ENCODE assay signal across 28 mouse cellular contexts in genomic region chr5:102667754-102668575, GRCm38 (mm10).
DNase-seq lines count a peak whose midpoint lies in the region; ATAC-seq and TF ChIP-seq lines count a peak whose summit lies in the region.
"Had no signal": no experiment of that assay in that cellular context is flagged by ENCODE, and none has a peak within 500 bp of the region (broad histone marks: within the 10 kb centered on the region; RNA-seq: fewer than 3 reads in every experiment).

No protein-coding gene starts in this region.

- peak; percentile 25 for DNase-seq in intestine, embryonic 14.5 days (ENCODE audit: low spot score)
- DNase-seq in neural tube, embryonic 10.5 days (ENCODE audit: extremely low spot score, low spot score) = peak; percentile 3
- DNase-seq in stomach, postnatal 0 days (ENCODE audit: low spot score) = peak; percentile 8
- no peak for DNase-seq in kidney, adult 11 months
- DNase-seq in ovary, postnatal 36 days (ENCODE audit: low spot score) = no peak
- DNase-seq: adrenal gland, adult 2 months; cerebellum, adult 8-10 months; cerebellum, postnatal 25 days; gastrocnemius, postnatal 36 days; kidney, postnatal 25 days; liver, postnatal 0 days; right cerebral cortex, postnatal 25 days; spleen, adult 18-20 months; thymus, postnatal 14 days had no signal

- H3K9me3 ChIP-seq in intestine, embryonic 14.5 days (ENCODE audit: control insufficient read depth, low read length) = no peaks in the 10 kb centered on the region
- H3K9me3 ChIP-seq in intestine, embryonic 16.5 days (ENCODE audit: control insufficient read depth, low read length) = no peaks in the 10 kb centered on the region
- H3K9me3 ChIP-seq in neural tube, embryonic 15.5 days (replicated peaks) = no peaks in the 10 kb centered on the region
- no peaks in the 10 kb centered on the region for H3K9me3 ChIP-seq in stomach, postnatal 0 days (ENCODE audit: control insufficient read depth, low read length)
- H3K9me3 ChIP-seq: embryonic facial prominence, embryonic 10.5 days; embryonic facial prominence, embryonic 15.5 days; forebrain, embryonic 13.5 days; heart, embryonic 10.5 days; heart, embryonic 15.5 days; intestine, embryonic 15.5 days; kidney, embryonic 15.5 days; liver, embryonic 12.5 days; midbrain, embryonic 12.5 days had no signal

- no peaks in the 10 kb centered on the region for H3K36me3 ChIP-seq in intestine, embryonic 14.5 days (ENCODE audit: control insufficient read depth, insufficient read depth, low read length)
- H3K36me3 ChIP-seq in intestine, embryonic 16.5 days (ENCODE audit: control insufficient read depth, insufficient read depth, low read length) = no peaks in the 10 kb centered on the region
- H3K36me3 ChIP-seq in neural tube, embryonic 15.5 days = no peaks in the 10 kb centered on the region
- no peaks in the 10 kb centered on the region for H3K36me3 ChIP-seq in stomach, postnatal 0 days (ENCODE audit: control insufficient read depth, insufficient read depth, low read length)
- H3K36me3 ChIP-seq: embryonic facial prominence, embryonic 10.5 days; embryonic facial prominence, embryonic 15.5 days; heart, embryonic 10.5 days; heart, embryonic 15.5 days; intestine, embryonic 15.5 days; kidney, embryonic 15.5 days; liver, embryonic 12.5 days; midbrain, embryonic 12.5 days had no signal

- no peak overlapping the region for H3K4me2 ChIP-seq in intestine, embryonic 14.5 days (ENCODE audit: low read length)
- no peak overlapping the region for H3K4me2 ChIP-seq in intestine, embryonic 16.5 days (ENCODE audit: low read depth, low read length)
- no peak overlapping the region for H3K4me2 ChIP-seq in neural tube, embryonic 15.5 days
- H3K4me2 ChIP-seq in stomach, postnatal 0 days (replicated peaks; ENCODE audit: low read depth) = no peak overlapping the region
- H3K4me2 ChIP-seq: embryonic facial prominence, embryonic 15.5 days; forebrain, embryonic 13.5 days; heart, embryonic 15.5 days; intestine, embryonic 15.5 days; kidney, embryonic 15.5 days; liver, embryonic 12.5 days; midbrain, embryonic 12.5 days had no signal

- no peak for ATAC-seq in intestine, embryonic 14.5 days (replicated peaks; ENCODE audit: low FRiP score, low TSS enrichment, low read depth)
- no peak for ATAC-seq in intestine, embryonic 16.5 days
- no peak for ATAC-seq in neural tube, embryonic 15.5 days (ENCODE audit: low FRiP score)
- ATAC-seq in stomach, postnatal 0 days (ENCODE audit: low FRiP score, low TSS enrichment) = no peak
- ATAC-seq: CD4-positive, CD25-positive, alpha-beta regulatory T cell, adult 4 months; forebrain, embryonic 13.5 days; hindbrain, embryonic 16.5 days; intestine, embryonic 15.5 days; liver, embryonic 12.5 days; liver, postnatal 0 days had no signal

- no peak overlapping the region for H3K27ac ChIP-seq in intestine, embryonic 14.5 days (ENCODE audit: low read depth)
- H3K27ac ChIP-seq in intestine, embryonic 16.5 days (ENCODE audit: low read length) = no peak overlapping the region
- H3K27ac ChIP-seq in neural tube, embryonic 15.5 days (replicated peaks) = no peak overlapping the region
- no peak overlapping the region for H3K27ac ChIP-seq in stomach, postnatal 0 days (replicated peaks)
- H3K27ac ChIP-seq: embryonic facial prominence, embryonic 10.5 days; forebrain, embryonic 13.5 days; heart, embryonic 10.5 days; heart, embryonic 15.5 days; intestine, embryonic 15.5 days; kidney, embryonic 15.5 days; liver, embryonic 12.5 days; midbrain, embryonic 12.5 days had no signal

- H3K9ac ChIP-seq in intestine, embryonic 14.5 days (ENCODE audit: low read length) = no peak overlapping the region
- H3K9ac ChIP-seq in intestine, embryonic 16.5 days (ENCODE audit: low read depth, low read length) = no peak overlapping the region
- no peak overlapping the region for H3K9ac ChIP-seq in neural tube, embryonic 15.5 days (replicated peaks)
- H3K9ac ChIP-seq in stomach, postnatal 0 days (ENCODE audit: low read length) = no peak overlapping the region
- H3K9ac ChIP-seq: embryonic facial prominence, embryonic 15.5 days; forebrain, embryonic 13.5 days; heart, embryonic 15.5 days; intestine, embryonic 15.5 days; kidney, embryonic 15.5 days; liver, embryonic 12.5 days; liver, postnatal 0 days; midbrain, embryonic 12.5 days had no signal

- 0 out of 2 replicates have a peak, but pooled peaks cover 7% of the 10 kb centered on the region for H3K4me1 ChIP-seq in intestine, embryonic 14.5 days (replicated peaks; ENCODE audit: control insufficient read depth, insufficient read depth, low read length)
- H3K4me1 ChIP-seq in intestine, embryonic 16.5 days (ENCODE audit: control insufficient read depth, insufficient read depth, low read length) = no peaks in the 10 kb centered on the region
- no peaks in the 10 kb centered on the region for H3K4me1 ChIP-seq in neural tube, embryonic 15.5 days
- H3K4me1 ChIP-seq in stomach, postnatal 0 days (replicated peaks; ENCODE audit: control insufficient read depth, insufficient read depth) = no peaks in the 10 kb centered on the region; the same call in 1 of the 2 replicates
- H3K4me1 ChIP-seq: forebrain, embryonic 13.5 days; heart, embryonic 10.5 days; heart, embryonic 15.5 days; intestine, embryonic 15.5 days; liver, embryonic 12.5 days; megakaryocyte, embryonic 14.5 days; midbrain, embryonic 12.5 days had no signal

- H3K27me3 ChIP-seq in intestine, embryonic 14.5 days (replicated peaks; ENCODE audit: control insufficient read depth, insufficient read depth, low read length) = no peaks in the 10 kb centered on the region
- H3K27me3 ChIP-seq in intestine, embryonic 16.5 days (replicated peaks; ENCODE audit: control insufficient read depth, insufficient read depth, low read length) = no peaks in the 10 kb centered on the region
- H3K27me3 ChIP-seq in neural tube, embryonic 15.5 days (replicated peaks) = no peaks in the 10 kb centered on the region
- no peaks in the 10 kb centered on the region for H3K27me3 ChIP-seq in stomach, postnatal 0 days (ENCODE audit: control insufficient read depth, insufficient read depth, low read length)
- H3K27me3 ChIP-seq: embryonic facial prominence, embryonic 15.5 days; forebrain, embryonic 13.5 days; heart, embryonic 15.5 days; intestine, embryonic 15.5 days; kidney, embryonic 15.5 days; liver, embryonic 12.5 days; megakaryocyte, embryonic 14.5 days; midbrain, embryonic 12.5 days had no signal

- no peak for TF ChIP-seq CTCF in stomach, postnatal 0 days (IDR thresholded peaks at IDR 0.05; ENCODE audit: low read depth)

- 89% methylated on average over 9 of the region's 9 CpGs for whole genome bisulfite sequencing in intestine, embryonic 14.5 days
- 91% methylated on average over 9 of the region's 9 CpGs for WGBS in intestine, embryonic 16.5 days
- 94% methylated on average over 9 of the region's 9 CpGs for WGBS in neural tube, embryonic 15.5 days
- 82% methylated on average over 9 of the region's 9 CpGs for WGBS in stomach, postnatal 0 days

- no peak overlapping the region for H3K4me3 ChIP-seq in intestine, embryonic 14.5 days (ENCODE audit: low read depth, low read length)
- no peak overlapping the region for H3K4me3 ChIP-seq in intestine, embryonic 16.5 days (ENCODE audit: low read length)
- no peak overlapping the region for H3K4me3 ChIP-seq in neural tube, embryonic 15.5 days (replicated peaks)
- H3K4me3 ChIP-seq in stomach, postnatal 0 days (ENCODE audit: low read depth, low read length) = no peak overlapping the region
- H3K4me3 ChIP-seq: embryonic facial prominence, embryonic 10.5 days; embryonic facial prominence, embryonic 15.5 days; forebrain, embryonic 13.5 days; heart, embryonic 10.5 days; heart, embryonic 15.5 days; intestine, embryonic 15.5 days; kidney, embryonic 15.5 days; liver, embryonic 12.5 days; megakaryocyte, embryonic 14.5 days; midbrain, embryonic 12.5 days had no signal

- TF ChIP-seq EP300 in stomach, postnatal 0 days (optimal IDR thresholded peaks at IDR 0.05) = no peak

Comparison
In these comparisons a context has a peak if more than half of its experiments do, and no peak if none do; other contexts are left out.
1. DNase-seq: peak in intestine, embryonic 14.5 days (single experiment), neural tube, embryonic 10.5 days (single experiment) and stomach, postnatal 0 days (single experiment); none in kidney, adult 11 months (single experiment) and ovary, postnatal 36 days (single experiment).